Mouse (Mus musculus): ENCODE results near the gene Samd15.

DNA sequence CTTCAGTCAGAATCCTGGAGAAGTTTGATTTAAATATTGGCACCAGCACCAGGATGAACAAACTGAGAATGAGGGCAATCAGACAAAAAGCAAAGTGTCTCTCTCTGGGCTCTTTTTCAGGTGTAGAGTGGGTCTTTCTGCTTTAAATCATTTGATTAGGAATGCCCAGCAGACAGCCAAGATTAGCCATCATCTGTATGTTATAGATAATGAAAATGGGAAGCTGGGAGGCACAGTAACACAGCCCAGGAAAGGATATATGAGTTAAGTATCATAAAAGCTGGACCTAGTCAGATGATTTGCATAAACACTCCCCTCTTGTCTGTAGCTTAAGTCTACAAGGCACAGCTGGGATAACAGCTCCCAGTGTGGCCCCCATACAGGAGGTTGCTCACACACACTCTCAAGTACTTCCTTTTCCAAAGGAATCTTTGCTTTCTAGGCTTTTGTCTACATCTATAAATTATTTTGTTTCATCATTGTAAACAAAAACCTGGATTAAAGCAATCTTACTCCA lies 30.9 kb downstream of the Samd15 start:
- TF ChIP-seq CTCF (conservative IDR thresholded peaks at IDR 0.05; ENCODE audit: insufficient read depth, insufficient read length, low read depth, low read length) (no peak), POLR2A (IDR thresholded peaks at IDR 0.05; ENCODE audit: low read depth, low read length) (no peak)
